Mouse (Mus musculus) liver, embryonic 14.5 days (tissue): ENCODE measurements around the gene Syt7.

Experiments
- CTCF ChIP-seq: IDR thresholded peaks from 2 replicates; pipeline ENCODE4 v1.5.1; 2016; ENCODE audit warnings: antibody characterized with exemption, low read depth, control low read depth
- EP300 ChIP-seq: IDR thresholded peaks from 2 replicates; pipeline ENCODE4 v1.6.1; 2016; ENCODE audit warnings: antibody characterized with exemption, low read depth

- TF ChIP-seq CTCF = no peak
- no peak for TF ChIP-seq EP300
Measured at GRCm38 (mm10) chr19:10500581-10500980, 111.7 kb downstream of the Syt7 start.
